Mouse (Mus musculus) kidney, embryonic 14.5 days (tissue): ENCODE measurements around the gene Alkbh2. TPM values are rescaled to one million over a fixed set of nuclear protein-coding genes. Genes with fewer than 3 reads are reported as not detected.

Experiments used
- ATAC-seq: fragments of 200-750 bp; cut with Nextera tagmentation; 2 replicates; pipeline ENCODE4 v1.8.0; 2017; ENCODE audit warnings: moderate number of reproducible peaks, mild to moderate bottlenecking, moderate TSS enrichment, moderate library complexity; ENCODE audit not compliant: low FRiP score, low TSS enrichment
- H3K27ac ChIP-seq: fragments of 300-500 bp; sonication (generic); 2 replicates; pipeline ENCODE4 v1.5.1; 2014; ENCODE audit warnings: low read depth, mild to moderate bottlenecking, low read length, moderate library complexity, mixed read lengths
- H3K27me3 ChIP-seq: fragments of 300-500 bp; sonication (generic); 2 replicates; pipeline ENCODE4 v1.6.1; 2014; ENCODE audit warnings: mild to moderate bottlenecking, low read length; ENCODE audit not compliant: control insufficient read depth, insufficient read depth
- H3K36me3 ChIP-seq: fragments of 300-500 bp; sonication (generic); 2 replicates; pipeline ENCODE4 v1.6.1; 2014; ENCODE audit warnings: low read length, mixed read lengths; ENCODE audit not compliant: control insufficient read depth, insufficient read depth
- H3K4me1 ChIP-seq: fragments of 300-500 bp; sonication (generic); 2 replicates; pipeline ENCODE4 v1.6.1; 2014; ENCODE audit warnings: low read length, mixed read lengths; ENCODE audit not compliant: control insufficient read depth, insufficient read depth
- H3K4me2 ChIP-seq: fragments of 300-500 bp; sonication (generic); replicated peaks from 2 replicates; pipeline ENCODE4 v1.6.1; 2014; ENCODE audit warnings: low read depth, mild to moderate bottlenecking, low read length
- H3K4me3 ChIP-seq: fragments of 300-500 bp; sonication (generic); 2 replicates; pipeline ENCODE4 v1.5.1; 2014; ENCODE audit warnings: mild to moderate bottlenecking, low read length
- H3K9ac ChIP-seq: fragments of 300-500 bp; sonication (generic); 2 replicates; pipeline ENCODE4 v1.6.1; 2014; ENCODE audit warnings: low read depth, mild to moderate bottlenecking, low read length, moderate library complexity
- H3K9me3 ChIP-seq: fragments of 300-500 bp; sonication (generic); 2 replicates; pipeline ENCODE4 v1.6.1; 2016; ENCODE audit warnings: low read length; ENCODE audit not compliant: control insufficient read depth
- WGBS: fragments of 180-500 bp; shearing (Covaris S2); extraction: QIAGEN DNeasy Blood & Tissue Kit; methylation state at CpG from one replicate; pipeline ENCODE4 v1.1.7; 2014; 5-methylcytosine and 5-hydroxymethylcytosine counted together
- polyA plus RNA-seq: library from polyadenylated mRNA; unstranded; fragments of >200 nt; fragmentation: Nextera tagmentation; extraction: Ambion mirVana; gene quantifications from 2 replicates; pipeline ENCODE4 v1.2.1, GENCODE M21; 2014

The Alkbh2 gene
- polyA plus RNA-seq, result 11.6 and 13.3 TPM in 2 replicates

DNA sequence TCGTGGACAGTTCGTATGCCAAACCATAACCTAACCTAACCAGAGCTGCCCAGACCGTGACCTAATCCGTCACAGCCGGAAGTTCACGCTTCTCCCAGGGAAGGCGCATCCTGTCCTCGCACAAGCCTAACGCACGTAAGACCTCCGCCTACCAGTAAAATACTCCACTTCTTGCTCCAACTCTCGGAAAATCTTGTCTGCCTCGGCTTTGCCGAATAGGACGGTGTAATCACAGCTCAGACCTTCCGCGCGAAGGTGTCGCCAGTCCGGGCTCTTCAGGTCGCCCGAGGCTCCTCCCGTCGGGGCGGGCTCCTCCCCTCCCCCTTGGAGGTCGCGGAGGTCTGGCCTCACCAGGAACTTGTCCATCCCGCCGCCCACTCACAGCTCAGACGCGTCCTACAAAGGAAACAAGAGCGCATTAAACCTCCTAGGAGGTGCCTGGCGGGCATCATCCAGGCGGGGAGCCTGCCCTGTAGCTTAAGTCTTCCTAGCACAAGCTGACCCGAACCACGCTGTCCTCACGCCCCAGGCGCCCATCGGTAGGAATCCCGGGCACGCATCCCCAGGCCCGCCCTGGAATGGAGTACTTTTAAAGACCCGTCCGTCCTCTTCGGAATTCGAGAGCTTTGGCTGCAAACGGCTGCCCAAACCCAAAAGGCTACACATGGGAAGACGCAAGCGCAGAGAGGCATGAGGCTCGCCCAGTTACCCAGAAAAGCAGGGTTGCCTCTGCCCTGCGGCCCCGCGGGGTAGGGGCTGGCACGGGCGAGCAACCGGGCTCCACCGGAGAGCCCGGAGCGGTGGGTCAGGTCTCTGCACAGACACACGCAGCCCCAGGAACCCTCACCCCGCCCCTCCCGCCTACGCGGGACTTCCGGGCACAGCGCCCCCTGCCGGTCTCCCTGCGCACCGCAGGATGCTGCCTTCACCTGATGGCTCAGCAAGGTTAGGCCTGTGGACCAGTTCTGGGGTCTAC lies at the start of gene Alkbh2:
TSS of gene Alkbh2 (minus strand) at position 845 of the 976 bp plus-strand sequence.
- H3K36me3 ChIP-seq, result peaks cover 22% of the 10 kb centered on the region; the same call in 1 of the 2 replicates
- H3K9ac ChIP-seq, result peak within 1 kb of the TSS; percentile 76
- H3K27me3 ChIP-seq, result no peaks in the 10 kb centered on the region
- peaks cover 8% of the 10 kb centered on the region for H3K4me1 ChIP-seq
- peak within 1 kb of the TSS; percentile 94 for H3K4me2 ChIP-seq
- ATAC-seq, result peak; percentile 40
- WGBS, result 1% methylated on average over 69 of the region's 69 CpGs
- H3K4me3 ChIP-seq, result peak within 1 kb of the TSS; percentile 64
- H3K9me3 ChIP-seq, result no peaks in the 10 kb centered on the region
- H3K27ac ChIP-seq, result peak within 1 kb of the TSS; percentile 96

DNA sequence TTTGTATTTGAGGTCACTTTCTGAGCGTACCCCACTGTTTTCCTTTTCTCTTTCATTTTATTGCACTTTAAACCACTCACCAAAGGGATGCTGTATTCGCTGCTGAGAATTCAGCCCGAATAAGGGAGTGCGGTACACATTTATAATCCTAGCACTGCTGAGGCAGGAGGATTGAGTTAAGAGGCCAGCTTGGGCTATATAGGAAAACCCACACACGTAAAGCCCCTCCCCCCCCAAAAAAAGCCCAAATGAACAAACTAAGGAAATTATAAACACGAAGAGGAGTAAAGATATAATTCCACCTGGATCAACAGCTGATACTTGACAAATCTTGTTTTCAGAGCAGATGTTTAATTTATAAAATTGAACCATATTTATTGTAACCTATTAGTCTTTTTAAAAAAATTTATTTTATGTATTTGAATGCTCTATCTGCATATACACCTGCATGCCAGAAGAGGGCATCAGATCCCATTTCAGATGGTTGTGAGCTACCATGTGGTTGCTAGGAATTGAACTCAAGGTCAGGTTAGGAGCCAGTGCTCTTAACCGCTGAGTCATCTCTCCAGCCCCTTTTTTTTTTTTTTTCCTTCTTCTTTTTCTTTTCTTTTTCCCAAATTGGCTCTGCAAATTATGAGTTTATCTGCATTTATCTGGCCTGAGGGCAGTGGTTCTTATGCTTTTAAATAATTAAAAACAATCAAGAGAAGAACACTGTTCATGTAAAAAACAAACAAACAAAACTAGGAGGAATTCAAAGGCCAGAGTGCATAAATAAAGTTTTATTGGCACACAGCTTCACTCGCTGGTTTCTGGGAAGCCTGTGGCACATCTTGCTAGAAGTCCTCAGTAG lies 48.8 kb upstream of the Alkbh2 start:
- Histone ChIP-seq H3K4me2 (peak overlapping the region; percentile 87), H3K4me1 (0 out of 2 replicates have a peak, but pooled peaks cover 4% of the 10 kb centered on the region), H3K36me3 (no peaks in the 10 kb centered on the region), H3K27ac (no peak overlapping the region), H3K4me3 (peak overlapping the region; percentile 52), H3K27me3 (no peaks in the 10 kb centered on the region), H3K9me3 (no peaks in the 10 kb centered on the region), H3K9ac (peak overlapping the region; percentile 59; the same call in 1 of the 2 replicates)
- no peak for ATAC-seq
- WGBS, result 50% methylated on average over 8 of the region's 8 CpGs

- ATAC-seq, result peak; percentile 97
- H3K27me3 ChIP-seq, result no peaks in the 10 kb centered on the region
- WGBS, result under 1% methylated on average over 26 of the region's 26 CpGs
- H3K27ac ChIP-seq, result 0 out of 2 replicates have a peak overlapping the region, but pooled peaks have one; percentile 12
- H3K4me2 ChIP-seq, result peak overlapping the region; percentile 87
- peak overlapping the region; percentile 59 for H3K9ac ChIP-seq
- 0 out of 2 replicates have a peak, but pooled peaks cover 4% of the 10 kb centered on the region for H3K4me1 ChIP-seq
- no peaks in the 10 kb centered on the region for H3K9me3 ChIP-seq
- H3K4me3 ChIP-seq, result peak overlapping the region; percentile 52
- no peaks in the 10 kb centered on the region for H3K36me3 ChIP-seq
These were observed 47.7 kb upstream of the Alkbh2 start for GRCm38 (mm10) chr5:114175596-114176171.

GRCm38 (mm10) chr5:114174639-114175038 lies 46.6 kb upstream of the Alkbh2 start:
- Histone ChIP-seq H3K27me3 (no peaks in the 10 kb centered on the region), H3K4me2 (peak overlapping the region; percentile 33; the same call in 1 of the 2 replicates), H3K27ac (no peak overlapping the region), H3K4me1 (0 out of 2 replicates have a peak, but pooled peaks cover 4% of the 10 kb centered on the region), H3K9me3 (no peaks in the 10 kb centered on the region), H3K9ac (0 out of 2 replicates have a peak overlapping the region, but pooled peaks have one; percentile 12), H3K36me3 (no peaks in the 10 kb centered on the region), H3K4me3 (no peak overlapping the region; the same call in 1 of the 2 replicates)
- 14% methylated on average over 16 of the region's 16 CpGs for WGBS
- no peak for ATAC-seq

DNA sequence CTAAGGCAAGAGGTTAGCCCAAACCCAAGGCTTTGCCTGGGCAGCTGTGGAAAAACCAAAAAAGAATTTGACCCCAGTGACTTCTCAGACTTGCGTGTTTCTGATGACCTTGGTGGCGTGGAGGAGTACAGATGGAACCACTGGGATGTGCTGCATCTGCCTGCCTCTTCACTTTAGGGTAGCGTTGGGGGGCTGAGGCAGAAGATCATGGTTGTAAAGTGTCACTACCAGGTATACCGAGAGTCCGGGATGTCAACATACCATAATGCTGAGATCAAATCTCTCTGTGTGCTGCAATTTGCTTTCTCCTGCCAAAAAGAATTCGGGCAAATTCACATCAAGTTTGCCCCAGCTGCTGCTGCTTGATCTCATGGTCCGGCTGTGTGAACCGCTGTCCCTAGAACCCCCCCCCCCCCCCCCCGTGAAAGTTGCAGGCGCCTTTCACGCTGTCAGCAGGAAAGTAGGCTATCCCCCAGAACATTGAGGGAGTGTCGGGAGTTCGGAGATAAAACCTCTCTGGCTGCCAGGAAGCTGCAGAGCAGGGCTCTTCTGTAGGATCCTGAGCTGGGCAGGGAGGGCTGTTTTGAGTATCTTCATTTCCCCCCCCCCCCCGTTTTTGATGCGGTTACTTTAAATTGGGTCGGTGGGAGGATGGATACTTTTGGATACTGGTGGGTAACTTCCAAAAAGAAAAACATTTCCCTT lies 46.0 kb upstream of the Alkbh2 start:
- no peak for ATAC-seq
- Histone ChIP-seq H3K4me1 (0 out of 2 replicates have a peak, but pooled peaks cover 4% of the 10 kb centered on the region), H3K4me3 (no peak overlapping the region; the same call in 1 of the 2 replicates), H3K4me2 (peak overlapping the region; percentile 33; the same call in 1 of the 2 replicates), H3K9ac (peak overlapping the region; percentile 12; the same call in 1 of the 2 replicates), H3K27ac (no peak overlapping the region), H3K9me3 (no peaks in the 10 kb centered on the region), H3K27me3 (no peaks in the 10 kb centered on the region), H3K36me3 (no peaks in the 10 kb centered on the region)
- WGBS, result 20% methylated on average over 15 of the region's 16 CpGs

GRCm38 (mm10) chr5:114173458-114173857 lies 45.4 kb upstream of the Alkbh2 start:
- H3K36me3 ChIP-seq, result no peaks in the 10 kb centered on the region
- H3K4me1 ChIP-seq, result 0 out of 2 replicates have a peak, but pooled peaks cover 4% of the 10 kb centered on the region
- no peak overlapping the region for H3K27ac ChIP-seq
- H3K27me3 ChIP-seq, result no peaks in the 10 kb centered on the region
- WGBS, result 72% methylated on average over 7 of the region's 7 CpGs
- no peak for ATAC-seq
- H3K9ac ChIP-seq, result no peak overlapping the region
- H3K4me2 ChIP-seq, result no peak overlapping the region
- H3K9me3 ChIP-seq, result no peaks in the 10 kb centered on the region
- H3K4me3 ChIP-seq, result no peak overlapping the region

DNA sequence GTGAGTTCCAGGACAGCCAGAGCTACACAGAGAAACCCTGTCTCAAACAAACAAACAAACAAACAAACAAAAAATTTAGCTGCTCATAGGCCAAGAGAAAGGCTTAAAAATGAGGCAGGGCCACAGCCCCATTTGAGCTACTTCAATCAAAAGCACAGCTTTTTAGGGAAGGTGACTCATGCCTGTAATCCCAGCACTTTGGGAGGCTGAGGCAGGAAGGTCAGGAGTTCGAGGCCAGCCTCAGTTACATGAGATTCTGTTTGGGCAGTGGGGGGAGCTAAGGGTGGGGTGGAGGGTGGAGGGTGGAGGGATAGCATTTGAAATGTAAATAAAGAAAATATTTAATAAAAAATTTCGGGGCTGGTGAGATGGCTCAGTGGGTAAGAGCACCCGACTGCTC lies 44.9 kb upstream of the Alkbh2 start:
- Histone ChIP-seq H3K27ac (no peak overlapping the region), H3K9ac (no peak overlapping the region), H3K4me2 (no peak overlapping the region), H3K4me3 (no peak overlapping the region), H3K36me3 (no peaks in the 10 kb centered on the region), H3K27me3 (no peaks in the 10 kb centered on the region), H3K9me3 (no peaks in the 10 kb centered on the region), H3K4me1 (0 out of 2 replicates have a peak, but pooled peaks cover 4% of the 10 kb centered on the region)
- ATAC-seq, result no peak
- 96% methylated on average over 3 of the region's 3 CpGs for WGBS

GRCm38 (mm10) chr5:114170345-114170744 lies 42.3 kb upstream of the Alkbh2 start:
- H3K27me3 ChIP-seq, result no peaks in the 10 kb centered on the region
- H3K36me3 ChIP-seq, result no peaks in the 10 kb centered on the region
- H3K4me1 ChIP-seq, result 0 out of 2 replicates have a peak, but pooled peaks cover 4% of the 10 kb centered on the region
- H3K27ac ChIP-seq, result no peak overlapping the region
- H3K4me3 ChIP-seq, result no peak overlapping the region
- H3K4me2 ChIP-seq, result no peak overlapping the region
- H3K9me3 ChIP-seq, result no peaks in the 10 kb centered on the region
- no peak for ATAC-seq
- no peak overlapping the region for H3K9ac ChIP-seq
- WGBS, result 80% methylated on average over 7 of the region's 7 CpGs
